Mouse (Mus musculus) layer of hippocampus, adult 2 months (tissue): ENCODE data around the gene Sesn1. TPM values are rescaled to one million over a fixed set of nuclear protein-coding genes. Genes with fewer than 3 reads are reported as not detected.

Source experiments
- DNase-seq, 2 experiments: peaks; one replicate each; pipeline ENCODE4 v3.0.0; 2022; ENCODE audit warnings: low spot score in 2 of 2
- H3K27ac ChIP-seq: fragments of 200-600 bp; 2 replicates; pipeline ENCODE4 v1.8.1; 2022
- H3K4me3 ChIP-seq: fragments of 200-600 bp; 2 replicates; pipeline ENCODE4 v1.8.1; 2022; ENCODE audit warnings: mild to moderate bottlenecking
- CTCF ChIP-seq: fragments of 200-600 bp; conservative IDR thresholded peaks from 2 replicates; pipeline ENCODE4 v1.8.1; 2022; ENCODE audit warnings: antibody characterized with exemption, mild to moderate bottlenecking, moderate library complexity
- total RNA-seq, 2 experiments: library from RNA; stranded (reverse); gene quantifications; 2 replicates each; pipeline ENCODE4 v1.2.3; 2021

The Sesn1 gene
- total RNA-seq, 2 experiments from 2014 or later = 51.4 to 55.3 TPM

- DNase-seq = no peak
- peak overlapping the region; percentile 85 for H3K4me3 ChIP-seq
- peak; percentile 77 for TF ChIP-seq CTCF
- H3K27ac ChIP-seq = peak overlapping the region; percentile 100
These were observed 78.7 kb downstream of the Sesn1 start for GRCm38 (mm10) chr10:41888365-41888941.

- DNase-seq = no peak
- Histone ChIP-seq H3K4me3 (peak overlapping the region; percentile 43), H3K27ac (peak overlapping the region; percentile 56)
- no peak for TF ChIP-seq CTCF
These were observed 79.8 kb downstream of the Sesn1 start for GRCm38 (mm10) chr10:41889566-41889965.

- peak overlapping the region; percentile 20 for H3K4me3 ChIP-seq
- DNase-seq = no peak
- no peak for TF ChIP-seq CTCF
- no peak overlapping the region for H3K27ac ChIP-seq
These were observed 80.8 kb downstream of the Sesn1 start for GRCm38 (mm10) chr10:41890537-41890936.

- H3K4me3 ChIP-seq = no peak overlapping the region
- H3K27ac ChIP-seq = peak overlapping the region; percentile 12; the same call in 1 of the 2 replicates
- TF ChIP-seq CTCF = no peak
- no peak for DNase-seq
These were observed 81.6 kb downstream of the Sesn1 start for GRCm38 (mm10) chr10:41891312-41891711.

GRCm38 (mm10) chr10:41893433-41894411 lies 84.0 kb downstream of the Sesn1 start:
- TF ChIP-seq CTCF = no peak
- peak overlapping the region; percentile 73; the same call in 1 of the 2 replicates for H3K27ac ChIP-seq
- no peak for DNase-seq
- H3K4me3 ChIP-seq = peak overlapping the region; percentile 8; the same call in 1 of the 2 replicates

GRCm38 (mm10) chr10:41896425-41896824 lies 86.7 kb downstream of the Sesn1 start:
- no peak for DNase-seq
- no peak for TF ChIP-seq CTCF
- H3K27ac ChIP-seq = no peak overlapping the region
- H3K4me3 ChIP-seq = no peak overlapping the region

GRCm38 (mm10) chr10:41896865-41897264 lies 87.1 kb downstream of the Sesn1 start:
- no peak overlapping the region for H3K4me3 ChIP-seq
- no peak overlapping the region for H3K27ac ChIP-seq
- DNase-seq = no peak
- no peak for TF ChIP-seq CTCF

GRCm38 (mm10) chr10:41901456-41901855 lies 91.7 kb downstream of the Sesn1 start:
- H3K4me3 ChIP-seq = no peak overlapping the region
- no peak overlapping the region for H3K27ac ChIP-seq
- DNase-seq = no peak
- TF ChIP-seq CTCF = no peak

- DNase-seq = no peak
- Histone ChIP-seq H3K27ac (no peak overlapping the region), H3K4me3 (no peak overlapping the region)
- TF ChIP-seq CTCF = no peak
These were observed 92.1 kb downstream of the Sesn1 start for GRCm38 (mm10) chr10:41901864-41902263.

- Histone ChIP-seq H3K4me3 (no peak overlapping the region), H3K27ac (0 out of 2 replicates have a peak overlapping the region, but pooled peaks have one; percentile 10)
- DNase-seq = no peak
- TF ChIP-seq CTCF = no peak
These were observed 97.7 kb downstream of the Sesn1 start for GRCm38 (mm10) chr10:41907473-41907872.

- TF ChIP-seq CTCF = no peak
- DNase-seq = no peak
- Histone ChIP-seq H3K27ac (peak overlapping the region; percentile 43; the same call in 1 of the 2 replicates), H3K4me3 (no peak overlapping the region)
These were observed 98.2 kb downstream of the Sesn1 start for GRCm38 (mm10) chr10:41907950-41908349.

GRCm38 (mm10) chr10:41908899-41909298 lies 99.2 kb downstream of the Sesn1 start:
- no peak for DNase-seq
- TF ChIP-seq CTCF = no peak
- Histone ChIP-seq H3K27ac (peak overlapping the region; percentile 43; the same call in 1 of the 2 replicates), H3K4me3 (no peak overlapping the region)

GRCm38 (mm10) chr10:41912290-41912994 lies 102.7 kb downstream of the Sesn1 start:
- TF ChIP-seq CTCF = no peak
- H3K27ac ChIP-seq = no peak overlapping the region
- DNase-seq = no peak
- H3K4me3 ChIP-seq = no peak overlapping the region
